8 mouse cellular contexts compared by ENCODE assay signal in genomic region chr14:103345858-103346728, GRCm38 (mm10). TPM values are rescaled to one million over a fixed set of nuclear protein-coding genes. Genes with fewer than 3 reads are reported as not detected.
DNase-seq lines count a peak whose midpoint lies in the region; ATAC-seq lines count a peak whose summit lies in the region.

No protein-coding gene starts in this region.

- peaks cover 20% of the 10 kb centered on the region for H3K4me1 ChIP-seq in embryonic facial prominence, embryonic 14.5 days (ENCODE audit: control insufficient read depth, insufficient read depth, low read length)
- peaks cover 24% of the 10 kb centered on the region for H3K4me1 ChIP-seq in heart, embryonic 12.5 days (replicated peaks)
- H3K4me1 ChIP-seq in neural tube, embryonic 14.5 days (ENCODE audit: control insufficient read depth, insufficient read depth, low read length) = peaks cover 18% of the 10 kb centered on the region

- peak overlapping the region; percentile 87 for H3K27ac ChIP-seq in embryonic facial prominence, embryonic 14.5 days (replicated peaks; ENCODE audit: low read depth, low read length)
- peak overlapping the region; percentile 90 for H3K27ac ChIP-seq in heart, embryonic 12.5 days (ENCODE audit: poor library complexity, severe bottlenecking)
- H3K27ac ChIP-seq in neural tube, embryonic 14.5 days (ENCODE audit: low read depth, low read length) = peak overlapping the region; percentile 94

- H3K4me2 ChIP-seq in embryonic facial prominence, embryonic 14.5 days (ENCODE audit: low read depth, low read length) = peak overlapping the region; percentile 57
- H3K4me2 ChIP-seq in heart, embryonic 12.5 days = peak overlapping the region; percentile 79
- peak overlapping the region; percentile 59 for H3K4me2 ChIP-seq in neural tube, embryonic 14.5 days (ENCODE audit: low read depth, low read length)

- DNase-seq in adipocyte (ENCODE audit: low spot score) = peak; percentile 22
- peak; percentile 46 for DNase-seq in embryonic facial prominence, embryonic 14.5 days (ENCODE audit: low spot score)
- DNase-seq in layer of hippocampus, adult 18-20 months (ENCODE audit: low spot score in 2 of 2) = peak; percentile 37 to 49
- peak; percentile 48 to 54 for DNase-seq in lung, adult 18-20 months
- no peak for DNase-seq in urinary bladder, postnatal 36 days (ENCODE audit: low spot score in 2 of 2)

- no peaks in the 10 kb centered on the region for H3K36me3 ChIP-seq in embryonic facial prominence, embryonic 14.5 days (ENCODE audit: control insufficient read depth, insufficient read depth, low read length)
- H3K36me3 ChIP-seq in heart, embryonic 12.5 days = no peaks in the 10 kb centered on the region
- H3K36me3 ChIP-seq in neural tube, embryonic 14.5 days (ENCODE audit: control insufficient read depth, insufficient read depth, low read length) = no peaks in the 10 kb centered on the region

- WGBS in embryonic facial prominence, embryonic 14.5 days = under 1% methylated on average over 21 of the region's 83 CpGs
- under 1% methylated on average over 73 of the region's 83 CpGs for WGBS in heart, embryonic 12.5 days
- under 1% methylated on average over 48 of the region's 83 CpGs for WGBS in neural tube, embryonic 14.5 days

- peak overlapping the region; percentile 79 for H3K4me3 ChIP-seq in embryonic facial prominence, embryonic 14.5 days (ENCODE audit: low read depth, low read length)
- peak overlapping the region; percentile 81 for H3K4me3 ChIP-seq in heart, embryonic 12.5 days
- peak overlapping the region; percentile 59 for H3K4me3 ChIP-seq in neural tube, embryonic 14.5 days (ENCODE audit: low read depth, low read length)

- ATAC-seq in CD4-positive, CD25-positive, alpha-beta regulatory T cell, adult 4 months = peak; percentile 12
- peak; percentile 53 for ATAC-seq in embryonic facial prominence, embryonic 14.5 days (ENCODE audit: low read depth)
- ATAC-seq in heart, embryonic 12.5 days (ENCODE audit: insufficient number of reproducible peaks, low FRiP score) = peak; percentile 54
- ATAC-seq in neural tube, embryonic 14.5 days (ENCODE audit: low read depth) = peak; percentile 69

- H3K27me3 ChIP-seq in embryonic facial prominence, embryonic 14.5 days (replicated peaks; ENCODE audit: control insufficient read depth, insufficient read depth, low read length) = no peaks in the 10 kb centered on the region
- H3K27me3 ChIP-seq in heart, embryonic 12.5 days (replicated peaks) = no peaks in the 10 kb centered on the region
- no peaks in the 10 kb centered on the region for H3K27me3 ChIP-seq in neural tube, embryonic 14.5 days (ENCODE audit: control insufficient read depth, insufficient read depth, low read length)

- no peaks in the 10 kb centered on the region for H3K9me3 ChIP-seq in embryonic facial prominence, embryonic 14.5 days (ENCODE audit: control insufficient read depth, low read length)
- no peaks in the 10 kb centered on the region for H3K9me3 ChIP-seq in heart, embryonic 12.5 days (replicated peaks)
- no peaks in the 10 kb centered on the region for H3K9me3 ChIP-seq in neural tube, embryonic 14.5 days (ENCODE audit: control insufficient read depth, low read length)

- peak overlapping the region; percentile 84 for H3K9ac ChIP-seq in embryonic facial prominence, embryonic 14.5 days (ENCODE audit: low read depth, low read length)
- H3K9ac ChIP-seq in heart, embryonic 12.5 days = peak overlapping the region; percentile 87
- H3K9ac ChIP-seq in neural tube, embryonic 14.5 days (replicated peaks; ENCODE audit: low read depth, low read length) = peak overlapping the region; percentile 90

RNA-seq across cellular contexts. Expression of gene Mycbp2, which starts 0.5 kb away (rescaled TPM):
- 10 to 100 TPM; 99.0 to 99.5 TPM for polyA plus RNA-seq in CD4-positive, CD25-positive, alpha-beta regulatory T cell, adult 4 months (2017; shearing (Covaris generic))
- 27.0 and 28.6 TPM in 2 replicates for polyA plus RNA-seq in embryonic facial prominence, embryonic 14.5 days (2014; fragmentation: Nextera tagmentation; extraction: Ambion mirVana)
- polyA plus RNA-seq in heart, embryonic 12.5 days (2016; fragmentation: Nextera tagmentation; extraction: Ambion mirVana) = 14.6 and 16.0 TPM in 2 replicates
- total RNA-seq in layer of hippocampus, adult 18-20 months (2021) = 100 to 1,000 TPM; 160 to 169 TPM
- 93.7 and 97.9 TPM in 2 replicates for polyA plus RNA-seq in neural tube, embryonic 14.5 days (2014; fragmentation: Nextera tagmentation; extraction: Ambion mirVana)

Comparison
In these comparisons a context has a peak if more than half of its experiments do, and no peak if none do; other contexts are left out.
1. ATAC-seq: peak in every context shown above with its lines; median percentile 69 in neural tube, embryonic 14.5 days; 54 in heart, embryonic 12.5 days; 53 in embryonic facial prominence, embryonic 14.5 days; 12 in CD4-positive, CD25-positive, alpha-beta regulatory T cell, adult 4 months.
2. DNase-seq: peak in adipocyte (single experiment), embryonic facial prominence, embryonic 14.5 days (single experiment), layer of hippocampus, adult 18-20 months (2 of 2) and lung, adult 18-20 months (2 of 2); none in urinary bladder, postnatal 36 days (0 of 2).
3. Peak in every context shown above with its lines, with median percentiles within 50 percentile points of each other: H3K27ac ChIP-seq, H3K4me2 ChIP-seq, H3K4me3 ChIP-seq and H3K9ac ChIP-seq.